9 mouse cellular contexts compared by ENCODE assay signal in genomic region chr16:8869715-8870114, GRCm38 (mm10). TPM values are rescaled to one million over a fixed set of nuclear protein-coding genes. Genes with fewer than 3 reads are reported as not detected.
DNase-seq lines count a peak whose midpoint lies in the region; ATAC-seq lines count a peak whose summit lies in the region.
"Had no signal": no experiment of that assay in that cellular context is flagged by ENCODE, and none has a peak within 500 bp of the region (broad histone marks: within the 10 kb centered on the region; RNA-seq: fewer than 3 reads in every experiment).

No protein-coding gene starts in this region.

- peak; percentile 60; the same call in 1 of the 2 replicates for ATAC-seq in cerebellum, adult (ENCODE audit: insufficient number of reproducible peaks, low FRiP score, low TSS enrichment)
- peak; percentile 54; the same call in 1 of the 2 replicates for ATAC-seq in forebrain, embryonic 16.5 days

- no peak overlapping the region for H3K9ac ChIP-seq in forebrain, embryonic 16.5 days (replicated peaks; ENCODE audit: low read depth, low read length)
- H3K9ac ChIP-seq: limb, embryonic 13.5 days had no signal

- WGBS in forebrain, embryonic 16.5 days = 39% methylated on average over 2 of the region's 2 CpGs
- WGBS in hindbrain, embryonic 10.5 days = 29% methylated on average over 2 of the region's 2 CpGs

- H3K27ac ChIP-seq in forebrain, embryonic 16.5 days (ENCODE audit: low read length) = no peak overlapping the region
- H3K27ac ChIP-seq in hindbrain, embryonic 10.5 days = no peak overlapping the region
- H3K27ac ChIP-seq: limb, embryonic 13.5 days had no signal

- no peak overlapping the region for H3K4me2 ChIP-seq in forebrain, embryonic 16.5 days (ENCODE audit: low read length)
- H3K4me2 ChIP-seq: limb, embryonic 13.5 days had no signal

- H3K27me3 ChIP-seq in forebrain, embryonic 16.5 days (replicated peaks; ENCODE audit: control insufficient read depth, insufficient read depth, low read length) = no peaks in the 10 kb centered on the region
- no peaks in the 10 kb centered on the region for H3K27me3 ChIP-seq in hindbrain, embryonic 10.5 days (ENCODE audit: insufficient read depth, poor library complexity, severe bottlenecking)
- H3K27me3 ChIP-seq: limb, embryonic 13.5 days had no signal

- H3K36me3 ChIP-seq in forebrain, embryonic 16.5 days (ENCODE audit: control insufficient read depth, insufficient read depth) = no peaks in the 10 kb centered on the region
- H3K36me3 ChIP-seq in hindbrain, embryonic 10.5 days = peaks cover 9% of the 10 kb centered on the region; the same call in 1 of the 2 replicates

- no peaks in the 10 kb centered on the region for H3K4me1 ChIP-seq in forebrain, embryonic 16.5 days (replicated peaks; ENCODE audit: control insufficient read depth, insufficient read depth, low read length)
- peaks cover 16% of the 10 kb centered on the region for H3K4me1 ChIP-seq in hindbrain, embryonic 10.5 days (replicated peaks)
- H3K4me1 ChIP-seq: limb, embryonic 13.5 days had no signal

- H3K4me3 ChIP-seq in forebrain, embryonic 16.5 days (replicated peaks; ENCODE audit: low read length) = no peak overlapping the region
- H3K4me3 ChIP-seq in hindbrain, embryonic 10.5 days = no peak overlapping the region
- H3K4me3 ChIP-seq: limb, embryonic 13.5 days had no signal

- DNase-seq in MEL-GATA-1-ER (ENCODE audit: extremely low read depth, low read depth) = peak; percentile 43
- peak; percentile 67 for DNase-seq in hindbrain, embryonic 10.5 days (ENCODE audit: low spot score)
- DNase-seq in layer of hippocampus, adult 9-10 months (ENCODE audit: low spot score) = peak; percentile 52
- peak; percentile 77 for DNase-seq in lung, postnatal 25 days (ENCODE audit: low spot score)
- DNase-seq in retina, postnatal 1 day = peak; percentile 87
- peak; percentile 42 for DNase-seq in urinary bladder, adult 2 months (ENCODE audit: low spot score)

- no peaks in the 10 kb centered on the region for H3K9me3 ChIP-seq in forebrain, embryonic 16.5 days (ENCODE audit: control insufficient read depth, low read length)
- no peaks in the 10 kb centered on the region for H3K9me3 ChIP-seq in hindbrain, embryonic 10.5 days
- H3K9me3 ChIP-seq: limb, embryonic 13.5 days had no signal

RNA-seq across cellular contexts. Expression of gene 1810013L24Rik, which starts 39.8 kb away (rescaled TPM):
- 29.0 and 30.6 TPM in 2 replicates for polyA plus RNA-seq in forebrain, embryonic 16.5 days (2015; fragmentation: Nextera tagmentation; extraction: Ambion mirVana)
- 19.5 TPM in 2 replicates for polyA plus RNA-seq in hindbrain, embryonic 10.5 days (2016; fragmentation: Nextera tagmentation; extraction: Ambion mirVana)
- 38.5 and 48.2 TPM in 2 replicates for polyA plus RNA-seq in urinary bladder, adult 2 months (2012; rRNA removed)
